Mouse (Mus musculus) heart, postnatal 0 days (tissue): ENCODE results near the gene Cdc14b.

Source experiments
- CTCF ChIP-seq: IDR thresholded peaks from 2 replicates; pipeline ENCODE4 v1.5.1; 2016; ENCODE audit warnings: antibody characterized with exemption, control low read depth, low read depth
- EP300 ChIP-seq: IDR thresholded peaks from 2 replicates; pipeline ENCODE4 v1.6.1; 2016; ENCODE audit warnings: antibody characterized with exemption, low read depth

DNA sequence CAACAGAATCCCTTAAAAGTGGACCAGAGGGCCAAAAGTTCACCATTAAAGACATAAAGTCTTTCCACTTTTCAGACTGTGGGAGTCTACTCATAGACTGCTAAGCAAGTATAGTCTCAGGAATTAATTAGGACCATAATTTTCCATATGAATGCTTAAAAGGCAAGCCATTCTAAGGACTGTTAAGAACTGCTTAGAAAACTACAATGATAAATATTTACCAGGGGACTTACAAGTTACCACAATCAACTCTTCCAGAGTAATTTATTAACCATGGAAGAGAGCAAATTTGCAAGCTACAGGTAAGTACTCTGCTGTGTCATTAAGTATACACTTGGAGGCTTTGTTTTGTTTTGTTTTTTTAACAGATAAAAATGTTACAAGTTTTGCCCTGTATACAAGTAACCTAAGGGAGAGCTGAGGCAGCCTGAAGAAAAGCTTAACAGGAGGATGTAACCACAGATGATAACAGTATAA, 37.4 kb downstream of the Cdc14b start:
- TF ChIP-seq CTCF (no peak), EP300 (no peak)
